Mouse (Mus musculus): Measurements from ENCODE around the gene Aspa.

- no peak for TF ChIP-seq CTCF (IDR thresholded peaks at IDR 0.05; ENCODE audit: control insufficient read depth, insufficient read depth, insufficient read length)
- TF ChIP-seq CEBPB (IDR thresholded peaks at IDR 0.05; ENCODE audit: low read depth), result no peak
- TF ChIP-seq MAX (IDR thresholded peaks at IDR 0.05), result no peak
- TF ChIP-seq MYOG (IDR thresholded peaks at IDR 0.05; ENCODE audit: control insufficient read depth, extremely low read depth, insufficient read length), result no peak
- no peak for TF ChIP-seq FOSL1 (IDR thresholded peaks at IDR 0.05; ENCODE audit: insufficient read depth, low read length, poor library complexity, severe bottlenecking)
- TF ChIP-seq USF1 (IDR thresholded peaks at IDR 0.05; ENCODE audit: low read depth), result no peak
Observed at GRCm38 (mm10) chr11:73257362-73257945, 71.9 kb downstream of the Aspa start.
